Mouse (Mus musculus): ENCODE measurements at regions not wholly inside any gene's neighbourhood (a gene's known extent, or its start where the extent isn't known, plus 50 kb on each side); places are given as distances from the start of the nearest gene placed in this dataset.

- ATAC-seq (no peak), DNase-seq (ENCODE audit: low spot score) (no peak)
- no peak overlapping the region for H3K4me2 ChIP-seq (ENCODE audit: low read length)
- H3K4me1 ChIP-seq (ENCODE audit: control insufficient read depth, insufficient read depth, low read length): peaks cover 4% of the 10 kb centered on the region; the same call in 1 of the 2 replicates
- H3K9ac ChIP-seq (ENCODE audit: low read length): no peak overlapping the region
- no peak overlapping the region for H3K4me3 ChIP-seq (ENCODE audit: low read depth, low read length)
- no peaks in the 10 kb centered on the region for H3K27me3 ChIP-seq (replicated peaks; ENCODE audit: control insufficient read depth, insufficient read depth, low read length)
- no peak overlapping the region for H3K27ac ChIP-seq (ENCODE audit: low read depth, low read length)
- 90% methylated on average over 7 of the region's 7 CpGs for WGBS
- no peaks in the 10 kb centered on the region for H3K36me3 ChIP-seq (ENCODE audit: control insufficient read depth, insufficient read depth, low read length)
- H3K9me3 ChIP-seq (replicated peaks; ENCODE audit: control insufficient read depth, low read length): no peaks in the 10 kb centered on the region; the same call in 1 of the 2 replicates
Observed at GRCm38 (mm10) chr6:143528898-143529297, 361.9 kb downstream of the Etnk1 start.

- Histone ChIP-seq H3K4me2 (ENCODE audit: low read length) (no peak overlapping the region), H3K27ac (ENCODE audit: low read depth, low read length) (no peak overlapping the region), H3K9me3 (replicated peaks; ENCODE audit: control insufficient read depth, low read length) (no peaks in the 10 kb centered on the region; the same call in 1 of the 2 replicates), H3K9ac (ENCODE audit: low read length) (no peak overlapping the region), H3K36me3 (ENCODE audit: control insufficient read depth, insufficient read depth, low read length) (no peaks in the 10 kb centered on the region), H3K27me3 (replicated peaks; ENCODE audit: control insufficient read depth, insufficient read depth, low read length) (no peaks in the 10 kb centered on the region), H3K4me3 (ENCODE audit: low read depth, low read length) (no peak overlapping the region), H3K4me1 (ENCODE audit: control insufficient read depth, insufficient read depth, low read length) (peaks cover 4% of the 10 kb centered on the region; the same call in 1 of the 2 replicates)
- DNase-seq (ENCODE audit: low spot score) (peak; percentile 31), ATAC-seq (no peak; the same call in 1 of the 2 replicates)
- WGBS: 50% methylated on average over 13 of the region's 13 CpGs
Observed at GRCm38 (mm10) chr6:143530372-143531224, 363.6 kb downstream of the Etnk1 start.

- Histone ChIP-seq H3K9ac (ENCODE audit: low read length) (no peak overlapping the region), H3K4me2 (ENCODE audit: low read length) (no peak overlapping the region), H3K4me3 (ENCODE audit: low read depth, low read length) (no peak overlapping the region), H3K9me3 (replicated peaks; ENCODE audit: control insufficient read depth, low read length) (no peaks in the 10 kb centered on the region; the same call in 1 of the 2 replicates), H3K36me3 (ENCODE audit: control insufficient read depth, insufficient read depth, low read length) (no peaks in the 10 kb centered on the region), H3K4me1 (ENCODE audit: control insufficient read depth, insufficient read depth, low read length) (peaks cover 4% of the 10 kb centered on the region; the same call in 1 of the 2 replicates), H3K27me3 (replicated peaks; ENCODE audit: control insufficient read depth, insufficient read depth, low read length) (no peaks in the 10 kb centered on the region), H3K27ac (ENCODE audit: low read depth, low read length) (no peak overlapping the region)
- DNase-seq (ENCODE audit: low spot score) (peak; percentile 41), ATAC-seq (peak; percentile 37; the same call in 1 of the 2 replicates)
- WGBS: 21% methylated on average over 6 of the region's 6 CpGs
Observed at GRCm38 (mm10) chr6:143531477-143531876, 364.5 kb downstream of the Etnk1 start.

- Histone ChIP-seq H3K27ac (ENCODE audit: low read depth, low read length) (no peak overlapping the region), H3K4me2 (ENCODE audit: low read length) (no peak overlapping the region), H3K9ac (ENCODE audit: low read length) (no peak overlapping the region), H3K27me3 (replicated peaks; ENCODE audit: control insufficient read depth, insufficient read depth, low read length) (no peaks in the 10 kb centered on the region), H3K4me1 (ENCODE audit: control insufficient read depth, insufficient read depth, low read length) (peaks cover 4% of the 10 kb centered on the region; the same call in 1 of the 2 replicates), H3K9me3 (replicated peaks; ENCODE audit: control insufficient read depth, low read length) (no peaks in the 10 kb centered on the region; the same call in 1 of the 2 replicates), H3K4me3 (ENCODE audit: low read depth, low read length) (no peak overlapping the region), H3K36me3 (ENCODE audit: control insufficient read depth, insufficient read depth, low read length) (no peaks in the 10 kb centered on the region)
- DNase-seq (ENCODE audit: low spot score) (no peak), ATAC-seq (no peak)
- WGBS: 88% methylated on average over 12 of the region's 12 CpGs
Observed at GRCm38 (mm10) chr6:143532380-143532779, 365.4 kb downstream of the Etnk1 start.

GRCm38 (mm10) chr6:143535265-143535664, 368.2 kb downstream of the Etnk1 start:
- Histone ChIP-seq H3K4me2 (ENCODE audit: low read length) (no peak overlapping the region), H3K9ac (ENCODE audit: low read length) (no peak overlapping the region), H3K36me3 (ENCODE audit: control insufficient read depth, insufficient read depth, low read length) (no peaks in the 10 kb centered on the region), H3K4me3 (ENCODE audit: low read depth, low read length) (no peak overlapping the region), H3K27ac (ENCODE audit: low read depth, low read length) (no peak overlapping the region), H3K27me3 (replicated peaks; ENCODE audit: control insufficient read depth, insufficient read depth, low read length) (no peaks in the 10 kb centered on the region), H3K4me1 (ENCODE audit: control insufficient read depth, insufficient read depth, low read length) (peaks cover 4% of the 10 kb centered on the region; the same call in 1 of the 2 replicates), H3K9me3 (replicated peaks; ENCODE audit: control insufficient read depth, low read length) (no peaks in the 10 kb centered on the region)
- 89% methylated on average over 12 of the region's 12 CpGs for WGBS
- ATAC-seq (no peak), DNase-seq (ENCODE audit: low spot score) (no peak)

- no peaks in the 10 kb centered on the region for H3K9me3 ChIP-seq (replicated peaks; ENCODE audit: control insufficient read depth, low read length)
- H3K36me3 ChIP-seq (ENCODE audit: control insufficient read depth, insufficient read depth, low read length): no peaks in the 10 kb centered on the region
- H3K9ac ChIP-seq (ENCODE audit: low read length): no peak overlapping the region
- no peak for ATAC-seq
- peaks cover 4% of the 10 kb centered on the region; the same call in 1 of the 2 replicates for H3K4me1 ChIP-seq (ENCODE audit: control insufficient read depth, insufficient read depth, low read length)
- no peak for DNase-seq (ENCODE audit: low spot score)
- peak overlapping the region; percentile 8; the same call in 1 of the 2 replicates for H3K4me2 ChIP-seq (ENCODE audit: low read length)
- no peak overlapping the region for H3K4me3 ChIP-seq (ENCODE audit: low read depth, low read length)
- no peak overlapping the region for H3K27ac ChIP-seq (ENCODE audit: low read depth, low read length)
- WGBS: 60% methylated on average over 15 of the region's 15 CpGs
- no peaks in the 10 kb centered on the region for H3K27me3 ChIP-seq (replicated peaks; ENCODE audit: control insufficient read depth, insufficient read depth, low read length)
Observed at GRCm38 (mm10) chr6:143535726-143536125, 368.7 kb downstream of the Etnk1 start.

- Histone ChIP-seq H3K4me2 (ENCODE audit: low read length) (no peak overlapping the region), H3K9me3 (replicated peaks; ENCODE audit: control insufficient read depth, low read length) (no peaks in the 10 kb centered on the region), H3K27ac (ENCODE audit: low read depth, low read length) (no peak overlapping the region), H3K4me3 (ENCODE audit: low read depth, low read length) (no peak overlapping the region), H3K4me1 (ENCODE audit: control insufficient read depth, insufficient read depth, low read length) (no peaks in the 10 kb centered on the region), H3K27me3 (replicated peaks; ENCODE audit: control insufficient read depth, insufficient read depth, low read length) (no peaks in the 10 kb centered on the region), H3K36me3 (ENCODE audit: control insufficient read depth, insufficient read depth, low read length) (no peaks in the 10 kb centered on the region), H3K9ac (ENCODE audit: low read length) (no peak overlapping the region)
- DNase-seq (ENCODE audit: low spot score): no peak
- no peak for ATAC-seq
- WGBS: 81% methylated on average over 11 of the region's 11 CpGs
Observed at GRCm38 (mm10) chr6:143536525-143537293, 369.7 kb downstream of the Etnk1 start.

- Histone ChIP-seq H3K9me3 (replicated peaks; ENCODE audit: control insufficient read depth, low read length) (no peaks in the 10 kb centered on the region), H3K4me3 (ENCODE audit: low read depth, low read length) (no peak overlapping the region), H3K9ac (ENCODE audit: low read length) (no peak overlapping the region), H3K36me3 (ENCODE audit: control insufficient read depth, insufficient read depth, low read length) (no peaks in the 10 kb centered on the region), H3K4me2 (ENCODE audit: low read length) (no peak overlapping the region), H3K27ac (ENCODE audit: low read depth, low read length) (no peak overlapping the region), H3K27me3 (replicated peaks; ENCODE audit: control insufficient read depth, insufficient read depth, low read length) (no peaks in the 10 kb centered on the region), H3K4me1 (ENCODE audit: control insufficient read depth, insufficient read depth, low read length) (no peaks in the 10 kb centered on the region)
- WGBS: 89% methylated on average over 10 of the region's 10 CpGs
- DNase-seq (ENCODE audit: low spot score) (no peak), ATAC-seq (no peak)
Observed at GRCm38 (mm10) chr6:143547406-143547903, 380.4 kb downstream of the Etnk1 start.
